In genomic region chr16:79177299-79177999, GRCm38 (mm10) we compare ENCODE assay signal across 12 mouse cellular contexts.
A peak's percentile ranks its signal among the peaks of the same experiment; 100 is the strongest.
DNase-seq lines count a peak whose midpoint lies in the region; ATAC-seq lines count a peak whose summit lies in the region.
"Had no signal": no experiment of that assay in that cellular context is flagged by ENCODE, and none has a peak within 500 bp of the region (broad histone marks: within the 10 kb centered on the region; RNA-seq: fewer than 3 reads in every experiment).

No protein-coding gene starts in this region.

- H3K36me3 ChIP-seq in forebrain, embryonic 14.5 days (ENCODE audit: control insufficient read depth, insufficient read depth, low read length) = no peaks in the 10 kb centered on the region
- H3K36me3 ChIP-seq in limb, embryonic 11.5 days (ENCODE audit: control insufficient read depth, insufficient read depth, low read length) = no peaks in the 10 kb centered on the region
- H3K36me3 ChIP-seq in neural tube, embryonic 12.5 days = no peaks in the 10 kb centered on the region
- H3K36me3 ChIP-seq: G1E; liver, embryonic 13.5 days had no signal

- H3K4me1 ChIP-seq in forebrain, embryonic 14.5 days (ENCODE audit: control insufficient read depth, insufficient read depth, low read length) = peaks cover 8% of the 10 kb centered on the region; the same call in 1 of the 2 replicates
- H3K4me1 ChIP-seq in limb, embryonic 11.5 days (ENCODE audit: control insufficient read depth, insufficient read depth, low read length) = no peaks in the 10 kb centered on the region
- H3K4me1 ChIP-seq in neural tube, embryonic 12.5 days = peaks cover 10% of the 10 kb centered on the region; the same call in 1 of the 2 replicates
- H3K4me1 ChIP-seq: liver, embryonic 13.5 days had no signal

- H3K27me3 ChIP-seq in forebrain, embryonic 14.5 days (replicated peaks; ENCODE audit: control insufficient read depth, insufficient read depth, low read length) = no peaks in the 10 kb centered on the region
- H3K27me3 ChIP-seq in limb, embryonic 11.5 days (ENCODE audit: control insufficient read depth, insufficient read depth, low read length) = no peaks in the 10 kb centered on the region
- no peaks in the 10 kb centered on the region for H3K27me3 ChIP-seq in neural tube, embryonic 12.5 days (replicated peaks)
- H3K27me3 ChIP-seq: liver, embryonic 13.5 days had no signal

- peak overlapping the region; percentile 47 for H3K4me2 ChIP-seq in forebrain, embryonic 14.5 days (ENCODE audit: low read length)
- no peak overlapping the region for H3K4me2 ChIP-seq in limb, embryonic 11.5 days (ENCODE audit: low read depth, severe bottlenecking)
- peak overlapping the region; percentile 50 for H3K4me2 ChIP-seq in neural tube, embryonic 12.5 days (replicated peaks)
- H3K4me2 ChIP-seq: liver, embryonic 13.5 days had no signal

- H3K9ac ChIP-seq in forebrain, embryonic 14.5 days (ENCODE audit: low read length) = peak overlapping the region; percentile 14; the same call in 1 of the 2 replicates
- no peak overlapping the region for H3K9ac ChIP-seq in limb, embryonic 11.5 days (ENCODE audit: low read length)
- no peak overlapping the region for H3K9ac ChIP-seq in neural tube, embryonic 12.5 days
- H3K9ac ChIP-seq: liver, embryonic 13.5 days had no signal

- peak; percentile 6 to 19 for DNase-seq in cerebellum, postnatal 14 days
- DNase-seq in cerebellum, adult 11 months = no peak
- peak; percentile 81 for DNase-seq in forebrain, embryonic 14.5 days (ENCODE audit: low spot score)
- peak; percentile 54 for DNase-seq in limb, embryonic 11.5 days (ENCODE audit: low spot score)
- DNase-seq in frontal cortex, postnatal 36 days (ENCODE audit: low spot score in 2 of 2) = no peak
- no peak for DNase-seq in layer of hippocampus, adult 9-10 months (ENCODE audit: low spot score)
- DNase-seq in lung, adult 18-20 months = no peak
- DNase-seq: cerebellum, adult 11-12 months; heart, postnatal 14 days; liver, embryonic 13.5 days had no signal

- H3K27ac ChIP-seq in forebrain, embryonic 14.5 days (ENCODE audit: low read depth, low read length) = peak overlapping the region; percentile 46
- no peak overlapping the region for H3K27ac ChIP-seq in limb, embryonic 11.5 days (replicated peaks; ENCODE audit: low read depth, low read length)
- no peak overlapping the region for H3K27ac ChIP-seq in neural tube, embryonic 12.5 days
- H3K27ac ChIP-seq: liver, embryonic 13.5 days had no signal

- peak; percentile 91 for ATAC-seq in forebrain, embryonic 14.5 days
- peak; percentile 85 for ATAC-seq in limb, embryonic 11.5 days (ENCODE audit: insufficient number of reproducible peaks, low FRiP score, low TSS enrichment, low read depth)
- ATAC-seq in neural tube, embryonic 12.5 days (ENCODE audit: low FRiP score, low read depth) = peak; percentile 91

- H3K4me3 ChIP-seq in forebrain, embryonic 14.5 days (ENCODE audit: low read depth, low read length) = peak overlapping the region; percentile 13
- H3K4me3 ChIP-seq in limb, embryonic 11.5 days (ENCODE audit: low read depth, low read length) = no peak overlapping the region
- H3K4me3 ChIP-seq in neural tube, embryonic 12.5 days = no peak overlapping the region
- H3K4me3 ChIP-seq: liver, embryonic 13.5 days had no signal

- H3K9me3 ChIP-seq in forebrain, embryonic 14.5 days (replicated peaks; ENCODE audit: control insufficient read depth, low read length) = no peaks in the 10 kb centered on the region
- H3K9me3 ChIP-seq in limb, embryonic 11.5 days (ENCODE audit: control insufficient read depth, low read length) = no peaks in the 10 kb centered on the region
- no peaks in the 10 kb centered on the region for H3K9me3 ChIP-seq in neural tube, embryonic 12.5 days
- H3K9me3 ChIP-seq: liver, embryonic 13.5 days had no signal

- 7% methylated on average over 15 of the region's 15 CpGs for WGBS in forebrain, embryonic 14.5 days
- 43% methylated on average over 15 of the region's 15 CpGs for WGBS in limb, embryonic 11.5 days
- 20% methylated on average over 15 of the region's 15 CpGs for WGBS in neural tube, embryonic 12.5 days

Comparison
In these comparisons a context has a peak if more than half of its experiments do, and no peak if none do; other contexts are left out.
1. DNase-seq: peak in cerebellum, postnatal 14 days (2 of 2), forebrain, embryonic 14.5 days (single experiment) and limb, embryonic 11.5 days (single experiment); none in cerebellum, adult 11 months (single experiment), frontal cortex, postnatal 36 days (0 of 2), layer of hippocampus, adult 9-10 months (single experiment) and lung, adult 18-20 months (0 of 2).
2. Peak in every context shown above with its lines, with median percentiles within 50 percentile points of each other: ATAC-seq.